Mouse (Mus musculus) layer of hippocampus, adult 2 months (tissue): Measurements from ENCODE around the gene Thra. TPM values are rescaled to one million over a fixed set of nuclear protein-coding genes. Genes with fewer than 3 reads are reported as not detected.

ENCODE experiments used
- DNase-seq, 2 experiments: peaks; one replicate each; pipeline ENCODE4 v3.0.0; 2022; ENCODE audit warnings: low spot score in 2 of 2
- H3K27ac ChIP-seq: fragments of 200-600 bp; 2 replicates; pipeline ENCODE4 v1.8.1; 2022
- H3K4me3 ChIP-seq: fragments of 200-600 bp; 2 replicates; pipeline ENCODE4 v1.8.1; 2022; ENCODE audit warnings: mild to moderate bottlenecking
- CTCF ChIP-seq: fragments of 200-600 bp; conservative IDR thresholded peaks from 2 replicates; pipeline ENCODE4 v1.8.1; 2022; ENCODE audit warnings: antibody characterized with exemption, mild to moderate bottlenecking, moderate library complexity
- total RNA-seq, 2 experiments: library from RNA; stranded (reverse); gene quantifications; 2 replicates each; pipeline ENCODE4 v1.2.3; 2021

Gene Thra
- total RNA-seq, 2 experiments from 2014 or later = 996 to 1,082 TPM

DNA sequence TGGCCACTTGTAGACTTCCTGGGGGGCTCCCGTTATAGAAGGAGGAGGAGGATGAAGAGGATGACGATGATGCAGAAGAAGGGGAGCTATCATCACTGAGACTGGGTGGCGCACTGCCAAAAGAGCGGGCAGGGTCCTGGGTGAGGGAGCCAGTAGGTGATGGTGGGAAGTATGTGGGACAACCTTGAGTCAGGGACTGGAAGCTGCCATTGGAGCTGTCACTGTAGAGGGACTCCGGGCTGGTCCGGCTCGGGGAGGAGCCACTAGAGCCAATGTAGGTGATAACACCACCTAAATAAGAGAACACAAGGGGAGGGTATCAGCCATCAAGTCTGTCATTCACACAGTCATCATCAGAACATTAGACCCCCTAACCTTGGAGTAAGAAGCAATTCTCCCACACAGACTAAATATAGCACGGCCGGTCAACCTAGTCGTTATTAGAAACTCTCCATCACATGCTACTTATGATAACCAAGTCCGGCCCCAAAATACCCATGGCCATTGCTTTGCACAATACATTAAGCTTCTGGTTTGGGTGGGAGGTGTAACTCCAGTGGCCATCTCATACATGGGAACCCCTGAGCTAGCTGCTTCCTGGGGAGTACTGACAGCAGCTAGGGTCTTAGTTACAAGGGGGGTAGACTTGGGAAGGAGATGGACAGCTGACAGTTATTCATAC lies 31.5 kb downstream of the Thra start:
- no peak for DNase-seq
- TF ChIP-seq CTCF = no peak
- Histone ChIP-seq H3K4me3 (peak overlapping the region; percentile 88), H3K27ac (peak overlapping the region; percentile 99)

DNA sequence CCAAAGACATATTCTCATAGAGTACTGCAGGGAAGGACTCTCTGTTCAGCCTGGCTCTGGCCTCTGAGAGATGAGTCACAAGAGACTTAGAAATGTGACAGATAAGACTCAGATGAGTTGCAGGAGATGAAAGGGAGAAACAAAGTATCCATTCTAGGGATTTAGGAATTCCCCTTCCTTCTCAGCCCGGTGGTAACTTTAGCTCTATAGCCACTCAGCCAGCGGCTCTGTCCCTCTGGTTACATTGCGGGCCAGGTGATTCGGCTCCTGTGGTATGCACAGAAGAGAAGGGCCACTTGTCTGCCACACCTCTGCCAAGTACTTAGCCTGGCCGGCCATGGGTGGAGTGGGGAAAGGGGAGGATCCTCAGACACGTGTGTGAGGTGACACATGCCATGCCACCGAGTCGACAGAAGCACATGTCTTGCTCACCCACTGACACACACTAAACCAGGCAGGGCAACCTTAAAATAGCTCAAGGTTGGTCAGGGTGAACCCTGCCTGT lies 32.3 kb downstream of the Thra start:
- TF ChIP-seq CTCF = no peak
- Histone ChIP-seq H3K27ac (peak overlapping the region; percentile 99), H3K4me3 (peak overlapping the region; percentile 88)
- no peak for DNase-seq

DNA sequence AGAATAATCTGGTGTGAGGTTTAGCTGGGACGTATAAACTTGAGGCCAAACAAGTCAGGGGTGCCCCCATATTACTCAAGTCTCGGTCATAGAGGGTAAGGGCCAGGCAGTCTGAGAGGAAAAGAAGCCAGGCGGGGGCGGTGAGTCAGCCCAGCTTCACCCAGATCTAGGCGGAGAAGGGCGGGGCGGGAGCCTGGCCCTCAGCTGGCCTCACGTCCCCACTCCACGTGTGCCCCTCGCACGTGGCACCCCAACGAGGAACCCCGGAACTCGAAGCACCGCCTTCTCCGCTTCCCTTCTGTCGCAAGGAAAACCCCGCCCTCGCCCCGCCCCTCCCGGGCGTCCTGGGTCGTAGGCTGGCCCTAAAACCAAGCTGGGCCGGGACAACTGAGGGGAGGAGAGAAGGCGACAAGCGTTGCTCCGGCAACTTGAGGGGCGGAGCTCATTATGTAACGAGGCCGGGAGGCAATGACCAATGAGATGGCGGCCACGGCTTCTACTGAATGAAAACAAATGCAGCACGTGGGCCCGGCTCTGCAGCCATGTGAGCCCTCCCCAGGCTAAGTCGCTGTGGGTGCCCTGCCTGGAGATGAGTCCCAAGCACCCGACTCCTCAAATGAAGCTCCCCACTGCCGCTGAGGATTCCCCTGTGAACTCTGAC lies 33.3 kb downstream of the Thra start:
- peak; percentile 16; the same call in 1 of the 2 replicates for TF ChIP-seq CTCF
- Histone ChIP-seq H3K27ac (peak overlapping the region; percentile 99), H3K4me3 (peak overlapping the region; percentile 88)
- DNase-seq = peak; percentile 99 to 100

DNA sequence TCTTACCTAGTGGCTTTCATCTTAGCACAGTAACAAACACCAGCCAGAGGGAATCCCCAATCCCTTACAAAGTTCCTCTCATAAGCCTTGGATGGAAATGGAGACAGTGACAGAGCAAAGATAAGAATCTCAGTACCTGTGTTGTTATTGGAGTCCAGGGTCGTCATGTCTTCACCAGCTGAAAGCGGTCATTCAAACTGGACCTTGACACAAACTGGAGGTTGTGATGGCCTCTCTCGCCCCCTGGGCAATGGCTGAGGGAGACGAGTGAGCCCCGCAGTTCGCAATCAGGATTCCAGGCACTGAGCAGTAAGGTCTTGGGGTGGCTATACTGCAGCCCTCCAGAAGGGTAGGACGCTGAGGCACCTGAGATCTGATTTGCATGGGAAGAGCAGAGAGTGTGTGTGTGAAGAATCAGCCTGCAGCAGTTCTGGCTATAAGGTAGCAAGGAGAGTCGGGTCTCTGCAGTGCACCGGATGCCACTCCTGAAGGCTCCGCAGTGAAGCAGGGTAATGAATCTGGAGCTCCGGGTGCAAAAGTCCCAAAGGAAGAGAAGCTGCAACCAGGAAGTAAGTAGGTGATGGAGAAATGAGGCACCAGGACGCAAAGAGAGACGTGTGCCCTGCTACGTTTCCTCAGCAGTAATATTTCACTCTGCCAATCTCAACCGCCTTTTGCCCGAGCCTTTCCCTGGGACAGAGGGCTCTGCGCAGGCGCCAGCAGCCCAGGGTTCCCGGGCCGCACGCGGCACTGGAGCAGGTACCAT lies 34.3 kb downstream of the Thra start, which contains the start of gene Nr1d1:
Nr1d1 (minus strand) TSS at position 752 of the 766 bp plus-strand sequence.
- Histone ChIP-seq H3K4me3 (peak within 1 kb of the TSS; percentile 88), H3K27ac (peak within 1 kb of the TSS; percentile 99)
- no peak for TF ChIP-seq CTCF
- DNase-seq = no peak

DNA sequence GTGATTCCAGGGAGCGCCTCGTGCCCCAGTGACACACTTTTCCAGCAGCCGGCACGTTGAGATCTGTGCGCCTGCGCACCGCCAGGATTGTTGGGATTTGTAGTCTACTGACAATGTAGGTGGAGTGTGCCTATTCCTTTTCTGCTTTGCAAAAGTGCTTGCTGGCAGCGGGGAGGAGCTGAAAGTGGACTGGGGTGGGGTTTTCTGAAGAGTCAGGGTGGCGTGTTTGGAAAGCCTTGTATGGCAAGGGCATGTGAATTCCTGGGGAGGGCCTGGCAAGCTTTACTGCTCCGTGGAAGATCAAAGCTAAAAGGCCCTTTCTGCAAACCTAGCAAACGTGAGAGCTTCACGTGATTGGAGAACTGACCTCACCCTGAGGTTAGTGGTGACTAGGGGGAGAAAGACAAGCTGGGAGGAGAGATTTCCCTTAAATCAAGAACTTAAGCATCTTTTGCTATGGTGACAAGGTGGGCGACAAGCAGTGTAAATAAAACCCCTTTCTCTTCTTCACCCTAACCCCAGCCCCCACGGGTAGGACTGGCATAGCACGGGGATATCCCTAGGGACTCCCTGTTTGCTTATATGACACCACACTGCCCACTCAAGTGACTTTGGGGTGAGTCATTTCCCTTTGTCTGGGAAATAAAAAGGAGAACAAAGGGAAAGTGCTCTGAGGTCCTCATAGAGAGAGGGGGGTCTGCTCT lies 35.1 kb downstream of the Thra start:
- peak overlapping the region; percentile 88 for H3K4me3 ChIP-seq
- no peak for TF ChIP-seq CTCF
- DNase-seq = peak; percentile 100
- peak overlapping the region; percentile 99 for H3K27ac ChIP-seq

DNA sequence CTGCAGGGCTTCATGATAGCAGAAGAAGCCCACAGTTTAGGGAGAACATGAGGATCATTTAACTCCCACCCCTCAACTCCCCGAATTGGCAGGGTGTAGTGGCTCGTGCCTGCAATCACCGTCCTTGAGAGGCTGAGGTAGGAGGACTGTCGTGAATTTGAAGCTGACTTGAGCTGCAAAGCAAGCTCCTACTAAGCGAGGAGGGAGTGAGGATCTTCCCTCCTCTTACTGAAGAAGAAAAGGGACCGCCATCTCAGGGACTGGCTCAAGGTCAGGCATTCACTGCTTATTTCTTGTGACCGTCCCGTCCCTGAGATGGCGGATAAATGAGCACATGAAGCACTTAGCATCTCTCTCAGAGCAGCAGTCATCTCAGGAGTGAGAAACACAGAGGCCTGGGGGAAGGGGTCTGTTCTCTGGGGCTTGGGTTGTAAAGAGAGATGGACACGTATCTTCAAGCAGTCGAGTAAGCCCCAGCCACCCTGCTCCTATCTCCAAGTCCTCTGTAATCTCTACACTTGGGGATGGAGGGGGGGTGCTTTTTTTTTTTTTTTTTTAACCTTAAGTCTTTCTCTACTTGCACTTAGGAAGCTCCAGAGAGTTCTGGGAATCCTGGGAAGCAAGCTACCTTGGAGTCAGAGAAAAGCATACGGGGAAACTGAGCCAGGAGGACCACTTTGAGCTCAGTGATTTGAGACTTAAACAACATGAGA lies 35.8 kb downstream of the Thra start:
- Histone ChIP-seq H3K4me3 (peak overlapping the region; percentile 88; the same call in 1 of the 2 replicates), H3K27ac (peak overlapping the region; percentile 99)
- no peak for TF ChIP-seq CTCF
- DNase-seq = no peak

DNA sequence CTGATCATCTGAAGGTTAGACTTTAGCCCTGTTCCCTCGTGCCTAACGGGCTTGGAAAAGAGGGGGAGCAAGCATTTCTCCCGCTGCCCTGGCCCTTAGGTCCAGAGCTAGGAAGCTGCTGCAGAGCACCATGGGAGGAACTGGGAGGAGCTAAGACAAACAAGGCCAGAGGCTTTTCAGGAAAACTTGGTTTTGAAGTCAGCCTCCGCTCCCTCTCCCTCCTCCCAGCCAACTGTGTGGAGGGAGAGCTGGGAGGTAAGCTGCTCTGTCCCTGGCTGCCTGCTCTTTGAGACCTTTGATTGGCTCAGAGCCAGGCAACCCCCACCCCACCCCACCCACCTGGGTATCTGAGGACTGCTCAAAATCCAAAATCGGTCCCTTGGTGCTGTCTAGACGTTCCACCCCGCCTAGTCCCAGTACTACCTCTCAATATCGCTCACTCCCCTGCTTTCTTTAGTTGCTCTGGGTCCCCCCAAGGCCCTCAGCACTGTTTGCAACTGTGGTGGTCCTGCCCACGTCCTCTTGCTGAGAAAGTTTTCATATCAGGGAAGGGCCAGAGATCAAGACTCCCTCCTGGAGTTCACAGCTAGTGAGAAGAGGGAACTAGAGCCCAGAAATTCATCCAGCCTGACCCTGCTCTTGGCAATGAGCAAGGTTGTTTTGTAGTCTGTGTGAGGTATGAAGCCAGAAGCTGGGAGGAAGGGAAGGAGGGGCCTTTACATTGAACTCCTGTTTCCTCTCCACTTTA lies 36.6 kb downstream of the Thra start:
- Histone ChIP-seq H3K4me3 (peak overlapping the region; percentile 6; the same call in 1 of the 2 replicates), H3K27ac (peak overlapping the region; percentile 99)
- no peak for DNase-seq
- TF ChIP-seq CTCF = no peak

DNA sequence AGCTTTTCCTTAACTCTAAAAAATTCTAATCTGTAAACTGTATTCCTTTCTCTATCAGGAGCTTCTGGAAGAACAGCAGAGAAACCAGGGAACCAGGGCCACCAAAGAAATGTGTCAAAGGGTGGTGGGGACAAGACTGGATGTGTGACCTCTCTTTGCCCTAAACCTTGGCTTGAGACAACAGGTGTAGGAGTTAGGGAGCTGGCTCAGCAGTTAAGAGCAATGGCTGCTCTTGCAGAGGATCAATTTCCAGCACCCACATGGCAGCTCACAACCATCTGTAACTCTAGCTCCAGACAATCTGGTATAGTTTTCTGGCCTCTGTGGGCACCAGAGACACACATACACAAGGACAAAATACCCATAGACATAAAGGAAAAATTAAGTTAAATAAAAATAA lies 37.5 kb downstream of the Thra start:
- Histone ChIP-seq H3K27ac (peak overlapping the region; percentile 99; the same call in 1 of the 2 replicates), H3K4me3 (no peak overlapping the region)
- no peak for TF ChIP-seq CTCF
- DNase-seq = no peak

DNA sequence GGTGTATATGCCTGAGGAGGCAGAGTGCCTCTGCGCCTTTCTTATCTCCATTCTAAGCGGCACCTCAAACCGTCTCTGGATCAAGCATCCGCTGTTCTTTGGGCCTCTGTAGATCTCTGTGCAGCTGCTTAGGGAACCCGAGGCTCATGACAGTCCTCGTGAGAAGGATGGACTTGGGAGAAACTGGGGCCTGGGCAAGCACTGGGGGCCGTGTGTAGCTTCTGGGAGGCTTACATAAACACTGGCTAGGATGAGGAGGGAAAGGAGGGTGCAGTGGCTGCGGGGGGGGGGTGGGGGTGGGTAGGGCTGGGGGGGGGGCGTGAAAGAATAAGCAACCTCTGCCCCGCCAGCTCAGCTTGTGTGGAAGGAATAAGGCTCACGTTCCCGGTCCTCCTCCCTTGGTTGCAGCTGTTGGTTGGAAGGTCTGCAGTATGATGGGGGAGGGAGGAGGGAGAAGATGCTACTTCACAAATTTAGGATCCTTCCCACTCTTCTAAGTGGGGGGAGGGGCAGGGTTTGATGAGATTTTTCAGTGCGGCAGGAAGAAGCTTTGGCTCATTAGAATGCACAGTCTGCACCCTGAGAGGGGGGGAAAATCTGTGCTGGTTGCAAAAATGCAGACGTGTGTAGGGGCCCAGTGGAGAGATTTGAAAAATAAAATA lies 41.5 kb downstream of the Thra start:
- peak overlapping the region; percentile 100 for H3K27ac ChIP-seq
- H3K4me3 ChIP-seq = peak overlapping the region; percentile 4; the same call in 1 of the 2 replicates

DNA sequence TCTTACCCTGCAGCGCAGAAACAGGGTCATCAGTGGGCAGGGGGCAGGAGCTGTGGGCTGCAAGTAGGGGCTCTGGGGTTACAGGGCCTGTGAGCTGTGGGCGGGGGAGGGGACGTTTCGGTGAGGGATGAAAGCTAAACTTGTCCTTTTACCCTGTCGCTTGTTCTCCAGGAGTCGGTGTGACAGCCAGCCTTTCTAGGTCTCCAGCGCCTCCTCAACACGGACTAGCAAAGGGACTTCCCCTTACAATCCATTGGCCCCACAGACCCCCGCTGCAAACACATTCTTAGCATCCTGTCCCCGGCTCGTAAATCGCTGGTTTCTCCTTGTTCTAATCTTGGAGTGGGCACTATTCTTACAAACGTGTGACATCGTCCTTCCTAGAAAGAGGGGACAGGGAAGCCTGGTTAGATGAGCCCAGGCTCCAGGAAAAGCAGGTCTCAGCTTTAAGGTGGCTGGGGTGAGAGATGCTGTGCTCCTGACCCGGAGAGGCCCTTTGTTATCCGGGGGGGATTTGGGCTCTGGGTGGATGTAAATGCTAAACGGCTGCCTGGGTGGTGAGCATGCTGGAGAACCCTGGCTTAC lies 42.3 kb downstream of the Thra start:
- DNase-seq = no peak
- Histone ChIP-seq H3K27ac (peak overlapping the region; percentile 100), H3K4me3 (peak overlapping the region; percentile 38)
- no peak for TF ChIP-seq CTCF

More for the DNA sequence above, 41.5 kb downstream of the Thra start:
- peak; percentile 78 to 88 for DNase-seq
- no peak for TF ChIP-seq CTCF
